Mouse (Mus musculus) thymus, adult 2 months (tissue): Measurements from ENCODE around the gene Zfp607a. TPM values are rescaled to one million over a fixed set of nuclear protein-coding genes. Genes with fewer than 3 reads are reported as not detected.

Source experiments
- DNase-seq: peaks from one replicate; pipeline ENCODE4 v3.0.0; 2021
- H3K27ac ChIP-seq: fragments of 200-500 bp; 2 replicates; pipeline ENCODE4 v1.5.1; 2012; ENCODE audit warnings: low read length, control low read depth; ENCODE audit not compliant: control insufficient read depth, insufficient read depth
- H3K27me3 ChIP-seq: fragments of 200-500 bp; 2 replicates; pipeline ENCODE4 v1.6.1; 2012; ENCODE audit warnings: mild to moderate bottlenecking, low read length, moderate library complexity, mixed read lengths; ENCODE audit not compliant: control insufficient read depth, insufficient read depth
- H3K36me3 ChIP-seq: fragments of 200-500 bp; 2 replicates; pipeline ENCODE4 v1.6.1; 2012; ENCODE audit warnings: mild to moderate bottlenecking, low read length, moderate library complexity; ENCODE audit not compliant: control insufficient read depth, insufficient read depth
- H3K4me1 ChIP-seq: fragments of 200-500 bp; replicated peaks from 2 replicates; pipeline ENCODE4 v1.6.1; 2012; ENCODE audit warnings: low read length; ENCODE audit not compliant: control insufficient read depth, insufficient read depth
- H3K4me3 ChIP-seq: fragments of 200-500 bp; 2 replicates; pipeline ENCODE4 v1.5.1; 2012; ENCODE audit warnings: mild to moderate bottlenecking, low read length, control low read depth, moderate library complexity; ENCODE audit not compliant: control insufficient read depth, insufficient read depth
- CTCF ChIP-seq: fragments of 200-500 bp; IDR thresholded peaks from 2 replicates; pipeline ENCODE4 v1.5.1; 2012; ENCODE audit warnings: mild to moderate bottlenecking, control low read depth, low read length, moderate library complexity, borderline replicate concordance; ENCODE audit not compliant: control insufficient read depth, poor library complexity, insufficient read depth; ENCODE audit errors: extremely low read depth
- POLR2A ChIP-seq: fragments of 200-500 bp; IDR thresholded peaks from 2 replicates; pipeline ENCODE4 v1.6.1; 2012; ENCODE audit warnings: mild to moderate bottlenecking, low read length, control low read depth, moderate library complexity; ENCODE audit not compliant: control insufficient read depth, poor library complexity, insufficient read depth; ENCODE audit errors: extremely low read depth
- WGBS: fragments of 180-500 bp; shearing (Covaris S2); methylation state at CpG from one replicate; pipeline ENCODE4 v1.1.7; 2018; 5-methylcytosine and 5-hydroxymethylcytosine counted together
- polyA plus RNA-seq: library from polyadenylated mRNA; depleted of rRNA; stranded (reverse); fragments of >200 nt; gene quantifications from 2 replicates; pipeline ENCODE4 v1.2.3, GENCODE M21; 2012; rRNA removed

Gene Zfp607a
- polyA plus RNA-seq = 2.4 and 2.8 TPM in 2 replicates

- TF ChIP-seq CTCF (no peak), POLR2A (no peak)
- H3K4me3 ChIP-seq = no peak within 1 kb of the TSS
- H3K4me1 ChIP-seq = peaks cover 9% of the 10 kb centered on the region
- DNase-seq = no peak
- no peak within 1 kb of the TSS for H3K27ac ChIP-seq
- 97% methylated on average over 1 of the region's 1 CpGs for WGBS
- no peaks in the 10 kb centered on the region for H3K27me3 ChIP-seq
- H3K36me3 ChIP-seq = peaks cover 5% of the 10 kb centered on the region; the same call in 1 of the 2 replicates
Observed at GRCm38 (mm10) chr7:27857227-27857626, at the start of gene Zfp607a. TSS of gene Zfp607a (plus strand) at chr7:27857527.

- H3K36me3 ChIP-seq = peaks cover 11% of the 10 kb centered on the region
- 97% methylated on average over 7 of the region's 7 CpGs for WGBS
- TF ChIP-seq POLR2A (no peak), CTCF (no peak)
Observed at GRCm38 (mm10) chr7:27818526-27819110, 38.7 kb upstream of the Zfp607a start.

GRCm38 (mm10) chr7:27822611-27823010, 34.7 kb upstream of the Zfp607a start:
- DNase-seq = no peak
- no peak for TF ChIP-seq CTCF
- TF ChIP-seq POLR2A = no peak

More at GRCm38 (mm10) chr7:27818526-27819110, 38.7 kb upstream of the Zfp607a start:
- Histone ChIP-seq H3K27me3 (no peaks in the 10 kb centered on the region), H3K27ac (no peak overlapping the region), H3K4me3 (no peak overlapping the region), H3K4me1 (no peaks in the 10 kb centered on the region)
- no peak for DNase-seq

DNA sequence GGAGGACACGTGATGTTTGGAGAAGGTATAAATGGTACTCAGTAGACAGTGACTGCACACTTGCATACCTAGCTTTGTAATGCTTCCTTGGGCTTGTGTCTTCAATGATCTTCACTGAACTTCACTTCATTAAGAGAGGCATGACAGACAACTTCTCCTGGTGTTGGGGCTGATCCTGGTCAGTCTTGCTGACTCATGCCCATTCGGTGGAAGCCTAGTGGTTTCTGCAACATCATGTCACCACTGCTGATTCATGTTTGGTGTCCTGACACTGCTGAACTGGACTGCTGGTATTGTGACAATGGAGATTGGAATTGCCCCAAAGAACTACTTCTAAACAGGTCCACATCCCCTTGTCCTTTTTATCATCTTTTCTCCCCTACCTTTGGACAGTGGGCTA, 23.2 kb upstream of the Zfp607a start:
- Histone ChIP-seq H3K36me3 (no peaks in the 10 kb centered on the region), H3K27ac (no peak overlapping the region), H3K27me3 (no peaks in the 10 kb centered on the region), H3K4me3 (no peak overlapping the region), H3K4me1 (peaks cover 7% of the 10 kb centered on the region)
- TF ChIP-seq POLR2A = no peak
- no peak for TF ChIP-seq CTCF
- WGBS = 86% methylated on average over 2 of the region's 2 CpGs
- no peak for DNase-seq

More at GRCm38 (mm10) chr7:27822611-27823010, 34.7 kb upstream of the Zfp607a start:
- no peaks in the 10 kb centered on the region for H3K4me1 ChIP-seq
- no peak overlapping the region for H3K27ac ChIP-seq
- no peak overlapping the region for H3K4me3 ChIP-seq
- H3K27me3 ChIP-seq = no peaks in the 10 kb centered on the region
- H3K36me3 ChIP-seq = peaks cover 11% of the 10 kb centered on the region

- Histone ChIP-seq H3K4me3 (no peak overlapping the region), H3K36me3 (no peaks in the 10 kb centered on the region), H3K27ac (no peak overlapping the region), H3K27me3 (no peaks in the 10 kb centered on the region), H3K4me1 (peaks cover 8% of the 10 kb centered on the region)
- DNase-seq = no peak
- TF ChIP-seq CTCF (no peak), POLR2A (no peak)
- WGBS = 35% methylated on average over 6 of the region's 6 CpGs
Observed at GRCm38 (mm10) chr7:27837896-27838295, 19.4 kb upstream of the Zfp607a start.

GRCm38 (mm10) chr7:27838323-27839249, 18.7 kb upstream of the Zfp607a start, which contains the start of gene Zfp59:
TSS of gene Zfp59 (plus strand) at chr7:27838607.
- peaks cover 8% of the 10 kb centered on the region for H3K4me1 ChIP-seq
- H3K36me3 ChIP-seq = no peaks in the 10 kb centered on the region
- no peaks in the 10 kb centered on the region for H3K27me3 ChIP-seq
- H3K4me3 ChIP-seq = peak within 1 kb of the TSS; percentile 94
- no peak within 1 kb of the TSS for H3K27ac ChIP-seq
- 5% methylated on average over 34 of the region's 34 CpGs for WGBS
- TF ChIP-seq POLR2A = no peak
- DNase-seq = peak; percentile 80

GRCm38 (mm10) chr7:27839596-27839995, 17.7 kb upstream of the Zfp607a start:
- WGBS = 95% methylated on average over 7 of the region's 7 CpGs
- Histone ChIP-seq H3K4me3 (no peak overlapping the region), H3K27ac (no peak overlapping the region), H3K27me3 (no peaks in the 10 kb centered on the region), H3K36me3 (no peaks in the 10 kb centered on the region), H3K4me1 (peaks cover 8% of the 10 kb centered on the region)
- DNase-seq = no peak
- TF ChIP-seq POLR2A = no peak
- no peak for TF ChIP-seq CTCF
